Mouse (Mus musculus) megakaryocyte, embryonic 14.5 days (primary cell): Measurements from ENCODE around the gene Ints1. TPM values are rescaled to one million over a fixed set of nuclear protein-coding genes. Genes with fewer than 3 reads are reported as not detected.

Source experiments
- H3K27me3 ChIP-seq: replicated peaks from 2 replicates; pipeline ENCODE3; 2012; ENCODE audit warnings: inconsistent platforms
- H3K36me3 ChIP-seq: replicated peaks from 2 replicates; pipeline ENCODE3; 2012; ENCODE audit warnings: low read length, inconsistent platforms, mixed read lengths
- H3K4me1 ChIP-seq: 2 replicates; pipeline ENCODE4 v1.6.1; 2012; ENCODE audit warnings: inconsistent platforms
- H3K4me3 ChIP-seq: replicated peaks from 2 replicates; pipeline ENCODE3; 2012; ENCODE audit warnings: moderate library complexity, mild to moderate bottlenecking, inconsistent platforms
- H3K9me3 ChIP-seq: 2 replicates; pipeline ENCODE4 v1.6.1; 2012; ENCODE audit warnings: inconsistent platforms
- FLI1 ChIP-seq: IDR thresholded peaks from 2 replicates; pipeline ENCODE4 v1.6.1; 2012; ENCODE audit warnings: low read length, inconsistent platforms, mixed read lengths
- GATA1 ChIP-seq: IDR thresholded peaks from 3 replicates; pipeline ENCODE4 v1.6.1; 2012; ENCODE audit warnings: mixed read lengths, low read length, inconsistent platforms, borderline replicate concordance
- polyA plus RNA-seq: library from polyadenylated mRNA; stranded (reverse); fragments of >175 nt; gene quantifications from 2 replicates; pipeline ENCODE4 v1.2.3, GENCODE M21; 2012; ENCODE audit warnings: low replicate concordance; ENCODE audit not compliant: insufficient read depth

Gene Ints1
- polyA plus RNA-seq, 1 experiment = 42.9 TPM

GRCm38 (mm10) chr5:139724336-139725116, 50.9 kb downstream of the Ints1 start:
- Histone ChIP-seq H3K27me3 (no peaks in the 10 kb centered on the region), H3K36me3 (peaks cover 89% of the 10 kb centered on the region), H3K4me3 (no peak overlapping the region), H3K4me1 (peaks cover 89% of the 10 kb centered on the region), H3K9me3 (no peaks in the 10 kb centered on the region)
- TF ChIP-seq FLI1 = no peak
- no peak for TF ChIP-seq GATA1

- Histone ChIP-seq H3K9me3 (no peaks in the 10 kb centered on the region), H3K36me3 (peaks cover 91% of the 10 kb centered on the region), H3K4me1 (peaks cover 85% of the 10 kb centered on the region), H3K4me3 (peak overlapping the region; percentile 8), H3K27me3 (no peaks in the 10 kb centered on the region)
- TF ChIP-seq FLI1 (no peak), GATA1 (no peak)
These were observed 52.4 kb downstream of the Ints1 start for GRCm38 (mm10) chr5:139723113-139723512.

- no peak for TF ChIP-seq GATA1
- TF ChIP-seq FLI1 = no peak
- peak overlapping the region; percentile 44 for H3K4me3 ChIP-seq
- H3K4me1 ChIP-seq = peaks cover 85% of the 10 kb centered on the region
- H3K27me3 ChIP-seq = no peaks in the 10 kb centered on the region
- no peaks in the 10 kb centered on the region for H3K9me3 ChIP-seq
- H3K36me3 ChIP-seq = peaks cover 91% of the 10 kb centered on the region
These were observed 52.8 kb downstream of the Ints1 start for GRCm38 (mm10) chr5:139722709-139723108.

- Histone ChIP-seq H3K4me1 (peaks cover 53% of the 10 kb centered on the region), H3K27me3 (no peaks in the 10 kb centered on the region), H3K36me3 (peaks cover 92% of the 10 kb centered on the region), H3K4me3 (no peak overlapping the region), H3K9me3 (no peaks in the 10 kb centered on the region)
- TF ChIP-seq FLI1 (no peak), GATA1 (no peak)
These were observed 56.5 kb downstream of the Ints1 start for GRCm38 (mm10) chr5:139718949-139719348.

- no peaks in the 10 kb centered on the region for H3K27me3 ChIP-seq
- H3K9me3 ChIP-seq = no peaks in the 10 kb centered on the region
- peaks cover 49% of the 10 kb centered on the region for H3K4me1 ChIP-seq
- H3K4me3 ChIP-seq = no peak overlapping the region
- no peak for TF ChIP-seq FLI1
- no peak for TF ChIP-seq GATA1
- H3K36me3 ChIP-seq = peaks cover 95% of the 10 kb centered on the region
These were observed 56.9 kb downstream of the Ints1 start for GRCm38 (mm10) chr5:139718540-139718939.

DNA sequence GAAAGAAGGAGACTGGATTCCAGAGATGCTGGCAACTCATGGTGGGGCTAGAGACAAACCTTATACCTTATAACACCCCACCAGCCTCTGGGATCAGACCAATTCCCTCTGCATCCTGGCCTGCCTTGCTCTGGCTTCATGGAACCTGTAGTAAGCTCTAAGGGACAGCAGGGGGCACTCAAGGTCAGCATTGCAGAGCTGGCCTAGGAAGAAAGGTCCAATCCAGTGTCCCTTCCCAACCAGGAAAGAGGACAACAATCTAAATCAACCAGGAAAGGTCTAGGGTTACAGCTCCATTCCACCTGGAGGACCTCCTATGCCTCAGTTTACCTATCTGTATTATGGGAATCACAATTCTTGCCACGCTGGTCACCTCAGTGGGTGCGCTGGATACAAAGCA, 57.8 kb downstream of the Ints1 start:
- Histone ChIP-seq H3K4me1 (peaks cover 41% of the 10 kb centered on the region), H3K4me3 (no peak overlapping the region), H3K36me3 (peaks cover 95% of the 10 kb centered on the region), H3K9me3 (no peaks in the 10 kb centered on the region), H3K27me3 (no peaks in the 10 kb centered on the region)
- no peak for TF ChIP-seq GATA1
- no peak for TF ChIP-seq FLI1

- no peak overlapping the region for H3K4me3 ChIP-seq
These were observed 69.0 kb downstream of the Ints1 start for GRCm38 (mm10) chr5:139706496-139706895.

DNA sequence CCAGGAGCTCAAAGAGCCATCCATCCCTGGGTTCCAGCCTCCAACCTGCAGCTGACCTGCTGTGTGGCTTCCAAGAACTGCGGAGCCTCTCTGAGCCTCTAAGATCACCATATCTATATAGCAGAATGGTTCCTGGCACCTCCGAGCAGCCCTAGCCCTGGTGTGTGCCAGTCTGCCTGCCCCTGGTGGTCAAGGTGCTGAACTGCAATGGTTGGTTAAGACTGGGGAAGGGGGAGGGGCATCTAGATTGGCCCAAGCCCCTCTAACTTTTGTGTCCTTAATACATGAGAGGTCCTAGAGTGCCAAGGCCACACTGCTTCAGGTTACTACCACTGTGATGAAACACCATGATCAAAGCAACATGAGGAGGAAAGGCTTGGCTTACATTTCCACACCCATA, 72.6 kb downstream of the Ints1 start:
- H3K9me3 ChIP-seq = no peaks in the 10 kb centered on the region
- H3K27me3 ChIP-seq = no peaks in the 10 kb centered on the region
- peaks cover 64% of the 10 kb centered on the region for H3K4me1 ChIP-seq
- no peak for TF ChIP-seq FLI1
- no peak for TF ChIP-seq GATA1
- H3K36me3 ChIP-seq = peaks cover 39% of the 10 kb centered on the region
- peak overlapping the region; percentile 78 for H3K4me3 ChIP-seq

More at GRCm38 (mm10) chr5:139706496-139706895, 69.0 kb downstream of the Ints1 start:
- no peaks in the 10 kb centered on the region for H3K27me3 ChIP-seq
- H3K4me1 ChIP-seq = peaks cover 64% of the 10 kb centered on the region
- TF ChIP-seq FLI1 (no peak), GATA1 (no peak)
- H3K36me3 ChIP-seq = peaks cover 75% of the 10 kb centered on the region
- H3K9me3 ChIP-seq = 0 out of 2 replicates have a peak, but pooled peaks cover 5% of the 10 kb centered on the region

DNA sequence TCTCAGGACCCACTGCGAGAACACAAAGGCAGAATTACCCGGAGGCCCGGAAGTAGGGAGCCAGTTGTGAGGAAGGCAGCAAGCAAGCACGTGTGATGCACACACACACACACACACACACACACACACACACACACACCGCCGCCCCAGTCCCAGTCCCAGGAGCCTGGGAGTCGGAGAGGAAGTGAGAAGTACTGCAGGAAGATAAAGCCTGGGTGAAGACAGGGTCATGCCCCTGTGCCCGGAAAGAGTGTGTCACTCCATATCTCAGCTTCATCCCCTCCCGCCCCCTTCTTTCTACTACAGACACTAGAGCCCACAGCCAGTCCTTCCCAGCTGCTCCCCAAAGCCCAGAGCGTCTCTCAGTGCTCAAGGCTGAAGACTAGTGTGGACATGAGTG, 73.2 kb downstream of the Ints1 start:
- Histone ChIP-seq H3K36me3 (peaks cover 34% of the 10 kb centered on the region), H3K27me3 (no peaks in the 10 kb centered on the region), H3K9me3 (0 out of 2 replicates have a peak, but pooled peaks cover 3% of the 10 kb centered on the region), H3K4me3 (peak overlapping the region; percentile 78), H3K4me1 (peaks cover 67% of the 10 kb centered on the region)
- TF ChIP-seq FLI1 (no peak), GATA1 (no peak)

Other genes starting within 250 kb of the Ints1 start
- not detected in 2 replicates for gene Uncx, start 232.2 kb downstream of the Ints1 start, polyA plus RNA-seq
- gene Micall2, start 39.3 kb downstream of the Ints1 start, polyA plus RNA-seq = 54.5 and 69.6 TPM in 2 replicates
- 26.5 and 40.1 TPM in 2 replicates for gene Mafk, start 15.8 kb upstream of the Ints1 start, polyA plus RNA-seq
- gene Tmem184a, start 44.2 kb upstream of the Ints1 start, polyA plus RNA-seq = 4.6 and 27.1 TPM in 2 replicates
- gene Gm26938, start 50.7 kb upstream of the Ints1 start, polyA plus RNA-seq = not detected in 2 replicates
- gene Psmg3, start 51.2 kb upstream of the Ints1 start, polyA plus RNA-seq = 8.5 and 30.7 TPM in 2 replicates
- 0.11 TPM in 1 of 2 replicates, not detected in the other for gene Elfn1, start 132.3 kb upstream of the Ints1 start, polyA plus RNA-seq